Mouse (Mus musculus) hindbrain, postnatal 0 days (tissue): ENCODE measurements around the gene Nae1. TPM values are rescaled to one million over a fixed set of nuclear protein-coding genes. Genes with fewer than 3 reads are reported as not detected.
A peak's percentile ranks its signal among the peaks of the same experiment; 100 is the strongest.

Experiments
- ATAC-seq: fragments of 200-750 bp; cut with Nextera tagmentation; 2 replicates; pipeline ENCODE4 v1.8.0; 2017; ENCODE audit warnings: mild to moderate bottlenecking, moderate TSS enrichment, moderate library complexity
- DNase-seq: peaks from one replicate; pipeline ENCODE4 v3.0.0-alpha.2; 2015; ENCODE audit warnings: low spot score
- H3K27ac ChIP-seq: fragments of 300-500 bp; sonication (generic); 2 replicates; pipeline ENCODE4 v1.5.1; 2014; ENCODE audit warnings: mild to moderate bottlenecking
- H3K27me3 ChIP-seq: fragments of 300-500 bp; sonication (generic); 2 replicates; pipeline ENCODE4 v1.6.1; 2014; ENCODE audit warnings: low read length, mixed read lengths; ENCODE audit not compliant: insufficient read depth
- H3K36me3 ChIP-seq: fragments of 300-500 bp; sonication (generic); 2 replicates; pipeline ENCODE4 v1.6.1; 2014; ENCODE audit warnings: low read length, mixed read lengths; ENCODE audit not compliant: insufficient read depth
- H3K4me1 ChIP-seq: fragments of 300-500 bp; sonication (generic); 2 replicates; pipeline ENCODE4 v1.6.1; 2014; ENCODE audit warnings: antibody characterized with exemption, low read length, mixed read lengths; ENCODE audit not compliant: insufficient read depth
- H3K4me2 ChIP-seq: fragments of 300-500 bp; sonication (generic); 2 replicates; pipeline ENCODE4 v1.6.1; 2014; ENCODE audit warnings: low read depth, mild to moderate bottlenecking, low read length, moderate library complexity, mixed read lengths
- H3K4me3 ChIP-seq: fragments of 300-500 bp; sonication (generic); 2 replicates; pipeline ENCODE4 v1.5.1; 2014; ENCODE audit warnings: low read length
- H3K9ac ChIP-seq: fragments of 300-500 bp; sonication (generic); replicated peaks from 2 replicates; pipeline ENCODE4 v1.6.1; 2014; ENCODE audit warnings: mild to moderate bottlenecking, low read length, moderate library complexity, mixed read lengths
- H3K9me3 ChIP-seq: fragments of 300-500 bp; sonication (generic); 2 replicates; pipeline ENCODE4 v1.6.1; 2016; ENCODE audit warnings: low read length, mixed read lengths
- CTCF ChIP-seq: IDR thresholded peaks from 2 replicates; pipeline ENCODE4 v1.5.1; 2016; ENCODE audit warnings: antibody characterized with exemption, control low read depth, low read depth
- WGBS: fragments of 180-500 bp; shearing (Covaris S2); extraction: QIAGEN DNeasy Blood & Tissue Kit; methylation state at CpG from one replicate; pipeline ENCODE4 v1.1.7; 2014; 5-methylcytosine and 5-hydroxymethylcytosine counted together
- polyA plus RNA-seq: library from polyadenylated mRNA; unstranded; fragments of >200 nt; fragmentation: Nextera tagmentation; extraction: Ambion mirVana; gene quantifications from 2 replicates; pipeline ENCODE4 v1.2.1, GENCODE M21; 2015
- total RNA-seq: library from RNA; depleted of rRNA; stranded (reverse); fragments of >200 nt; gene quantifications from 2 replicates; pipeline ENCODE4 v1.2.3, GENCODE M21; 2014

Gene Nae1
- total and polyA plus RNA-seq, 2 experiments from 2014 or later: 32.9 to 109 TPM

DNA sequence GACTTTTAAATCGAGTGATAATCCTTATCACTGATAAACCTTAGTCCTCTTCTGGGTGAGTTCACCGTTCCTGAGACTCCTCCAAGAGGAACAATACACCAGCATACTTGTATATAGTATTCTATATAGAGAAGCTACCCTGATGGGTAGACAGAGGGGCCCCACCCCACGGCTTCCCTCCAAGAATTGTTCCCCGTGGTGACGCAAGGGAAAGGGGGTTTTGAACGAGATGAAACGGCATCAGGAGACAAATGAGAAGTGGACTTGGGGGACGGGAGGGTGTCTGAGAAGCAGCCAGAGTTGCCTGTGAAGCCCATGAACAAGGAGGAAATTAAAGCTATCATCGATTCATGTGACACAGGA, 323 bp upstream of the Nae1 start:
- Histone ChIP-seq H3K9me3 (no peaks in the 10 kb centered on the region), H3K9ac (peak overlapping the region; percentile 87), H3K4me2 (peak overlapping the region; percentile 88), H3K36me3 (0 out of 2 replicates have a peak, but pooled peaks cover 1% of the 10 kb centered on the region), H3K4me3 (peak overlapping the region; percentile 95), H3K27me3 (no peaks in the 10 kb centered on the region; the same call in 1 of the 2 replicates), H3K27ac (peak overlapping the region; percentile 84; the same call in 1 of the 2 replicates), H3K4me1 (peaks cover 19% of the 10 kb centered on the region)
- TF ChIP-seq CTCF: no peak
- DNase-seq: no peak
- 8% methylated on average over 9 of the region's 9 CpGs for WGBS
- ATAC-seq: peak; percentile 72

DNA sequence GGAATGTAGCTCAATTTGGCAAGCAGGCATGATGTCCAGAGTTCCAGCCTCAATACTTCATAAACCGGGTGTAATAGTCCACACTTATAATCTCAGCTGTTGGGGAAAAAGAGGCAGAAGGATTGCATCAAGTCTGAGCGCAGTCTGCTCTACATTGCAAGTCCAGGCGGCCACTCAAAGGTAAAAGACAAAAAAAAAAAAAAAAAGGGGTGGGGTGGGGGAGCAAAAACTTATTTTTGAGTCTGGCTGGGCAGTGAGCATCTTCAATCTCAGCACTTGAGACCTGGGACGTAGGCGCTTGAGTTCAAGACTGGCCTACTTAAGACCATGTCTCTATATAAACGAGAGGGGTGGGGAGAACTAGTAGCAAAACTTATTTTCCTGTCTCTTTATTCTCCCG, 886 bp downstream of the Nae1 start:
- DNase-seq: peak; percentile 1
- peak overlapping the region; percentile 84; the same call in 1 of the 2 replicates for H3K27ac ChIP-seq
- WGBS: 20% methylated on average over 7 of the region's 7 CpGs

DNA sequence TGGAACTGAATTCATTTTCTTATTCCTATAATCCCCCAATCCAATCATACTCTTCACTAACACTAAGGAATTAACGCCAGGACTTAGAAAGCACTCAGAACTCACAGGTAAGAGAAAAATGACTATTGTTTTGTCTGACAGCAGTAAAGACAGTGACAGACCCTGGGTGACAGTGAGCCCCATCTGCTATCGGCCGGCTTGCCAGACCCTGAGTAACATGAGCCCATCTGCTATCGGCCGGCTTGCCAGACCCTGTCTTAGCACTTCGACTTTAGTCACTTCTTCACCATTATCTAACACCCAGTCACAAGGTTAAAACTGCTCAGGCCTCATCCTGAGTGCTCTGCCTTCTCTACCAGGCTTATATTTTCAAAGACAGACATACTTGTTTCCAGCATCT, 4.8 kb downstream of the Nae1 start:
- no peak overlapping the region for H3K4me2 ChIP-seq
- peaks cover 17% of the 10 kb centered on the region; the same call in 1 of the 2 replicates for H3K36me3 ChIP-seq
- DNase-seq: peak; percentile 48
- no peak for ATAC-seq
- H3K9ac ChIP-seq: no peak overlapping the region
- H3K4me3 ChIP-seq: no peak overlapping the region
- H3K27ac ChIP-seq: peak overlapping the region; percentile 45; the same call in 1 of the 2 replicates
- peaks cover 11% of the 10 kb centered on the region; the same call in 1 of the 2 replicates for H3K4me1 ChIP-seq
- TF ChIP-seq CTCF: no peak
- H3K27me3 ChIP-seq: no peaks in the 10 kb centered on the region
- no peaks in the 10 kb centered on the region for H3K9me3 ChIP-seq
- 80% methylated on average over 6 of the region's 6 CpGs for WGBS

More for the DNA sequence above, 886 bp downstream of the Nae1 start:
- H3K9ac ChIP-seq: peak overlapping the region; percentile 87
- H3K4me2 ChIP-seq: peak overlapping the region; percentile 88
- H3K4me1 ChIP-seq: peaks cover 19% of the 10 kb centered on the region
- no peak for TF ChIP-seq CTCF
- H3K9me3 ChIP-seq: no peaks in the 10 kb centered on the region
- H3K27me3 ChIP-seq: no peaks in the 10 kb centered on the region
- no peak for ATAC-seq
- H3K36me3 ChIP-seq: peaks cover 6% of the 10 kb centered on the region; the same call in 1 of the 2 replicates
- H3K4me3 ChIP-seq: peak overlapping the region; percentile 95

DNA sequence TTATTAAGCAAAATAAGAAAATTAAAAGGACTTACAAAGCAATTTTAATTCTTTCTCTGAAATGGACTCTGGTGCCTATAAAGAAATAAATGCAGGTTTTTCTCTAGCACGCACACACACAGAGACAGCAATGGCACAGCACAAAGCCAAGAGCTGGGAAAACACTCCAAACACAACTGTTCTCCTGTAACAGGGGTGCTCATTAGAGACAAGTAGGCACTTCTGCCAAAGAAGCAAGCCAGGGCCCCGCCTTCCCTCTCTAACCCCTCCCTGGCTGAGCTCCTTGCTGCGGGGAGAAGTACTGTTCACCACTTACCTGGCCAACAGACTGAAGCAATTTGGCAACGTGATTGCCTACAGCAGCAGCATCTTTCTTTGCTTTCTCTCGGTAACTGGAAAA, 16.6 kb downstream of the Nae1 start:
- no peak overlapping the region for H3K4me3 ChIP-seq
- no peak overlapping the region for H3K4me2 ChIP-seq
- H3K27me3 ChIP-seq: no peaks in the 10 kb centered on the region
- 81% methylated on average over 5 of the region's 5 CpGs for WGBS
- TF ChIP-seq CTCF: no peak
- no peaks in the 10 kb centered on the region for H3K9me3 ChIP-seq
- no peak overlapping the region for H3K27ac ChIP-seq
- H3K9ac ChIP-seq: no peak overlapping the region
- peaks cover 33% of the 10 kb centered on the region for H3K36me3 ChIP-seq
- no peak for ATAC-seq
- no peak for DNase-seq
- H3K4me1 ChIP-seq: no peaks in the 10 kb centered on the region

- TF ChIP-seq CTCF: no peak
- WGBS: 78% methylated on average over 3 of the region's 3 CpGs
- no peak overlapping the region for H3K27ac ChIP-seq
- DNase-seq (no peak), ATAC-seq (0 out of 2 replicates have a peak, but pooled peaks have one; percentile 16)
- no peaks in the 10 kb centered on the region for H3K9me3 ChIP-seq
- H3K27me3 ChIP-seq: no peaks in the 10 kb centered on the region
- peaks cover 3% of the 10 kb centered on the region; the same call in 1 of the 2 replicates for H3K4me1 ChIP-seq
- H3K4me2 ChIP-seq: peak overlapping the region; percentile 98
- H3K36me3 ChIP-seq: peaks cover 13% of the 10 kb centered on the region; the same call in 1 of the 2 replicates
- H3K4me3 ChIP-seq: peak overlapping the region; percentile 56; the same call in 1 of the 2 replicates
- no peak overlapping the region for H3K9ac ChIP-seq
Observed at GRCm38 (mm10) chr8:104510134-104510533, 24.3 kb downstream of the Nae1 start.

GRCm38 (mm10) chr8:104509061-104510006, 25.1 kb downstream of the Nae1 start, which contains the start of gene Terb1:
Gene Terb1 (minus strand): TSS chr8:104509910.
- H3K27me3 ChIP-seq: no peaks in the 10 kb centered on the region
- DNase-seq: peak; percentile 62
- peak within 1 kb of the TSS; percentile 66 for H3K9ac ChIP-seq
- H3K4me1 ChIP-seq: peaks cover 3% of the 10 kb centered on the region; the same call in 1 of the 2 replicates
- no peaks in the 10 kb centered on the region for H3K9me3 ChIP-seq
- H3K36me3 ChIP-seq: peaks cover 8% of the 10 kb centered on the region; the same call in 1 of the 2 replicates
- H3K4me3 ChIP-seq: peak within 1 kb of the TSS; percentile 56
- peak; percentile 38 for TF ChIP-seq CTCF
- 2% methylated on average over 64 of the region's 64 CpGs for WGBS
- H3K27ac ChIP-seq: peak within 1 kb of the TSS; percentile 51; the same call in 1 of the 2 replicates
- peak within 1 kb of the TSS; percentile 98 for H3K4me2 ChIP-seq
- peak; percentile 90 for ATAC-seq
